In the genomic region with DNA sequence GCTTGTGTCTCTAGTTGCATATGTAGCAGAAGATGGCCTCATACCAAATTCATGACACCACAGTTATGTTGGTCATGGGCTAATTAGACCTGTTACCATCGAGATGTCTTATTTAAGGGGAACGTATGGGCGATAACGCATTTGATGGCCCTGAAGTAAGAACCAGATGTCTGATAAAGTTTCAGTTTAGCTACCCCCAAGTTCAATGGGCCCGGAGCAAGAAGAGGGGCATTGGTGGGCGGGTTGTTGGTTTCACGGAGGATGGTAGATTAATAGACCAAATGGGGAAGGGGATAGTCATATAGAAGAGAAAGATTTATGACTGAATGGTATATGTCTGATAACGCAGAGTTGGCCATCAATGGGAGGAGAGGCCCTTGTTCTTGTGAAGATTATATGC, we compare ENCODE assay signal across 8 mouse cellular contexts.
DNase-seq lines count a peak whose midpoint lies in the region; ATAC-seq and TF ChIP-seq lines count a peak whose summit lies in the region.
"Not testable (repeated sequence)": the region's sequence is repeated elsewhere in the genome, so short reads cannot be mapped to it uniquely, and the experiment has no call there.

No protein-coding gene starts in this region.

- H3K9ac ChIP-seq in embryonic facial prominence, embryonic 15.5 days; hindbrain, embryonic 14.5 days; kidney, postnatal 0 days (ENCODE audit: low read depth, low read length); liver, postnatal 0 days (replicated peaks); midbrain, embryonic 15.5 days; stomach, embryonic 16.5 days (ENCODE audit: low read length): not testable (repeated sequence)

- 88% methylated on average over 8 of the region's 8 CpGs for WGBS in embryonic facial prominence, embryonic 15.5 days
- 90% methylated on average over 8 of the region's 8 CpGs for WGBS in hindbrain, embryonic 14.5 days
- whole genome bisulfite sequencing in kidney, postnatal 0 days, result 85% methylated on average over 8 of the region's 8 CpGs
- WGBS in liver, postnatal 0 days (ENCODE audit: insufficient replicate concordance), result 69% methylated on average over 8 of the region's 8 CpGs
- WGBS in midbrain, embryonic 15.5 days, result 92% methylated on average over 8 of the region's 8 CpGs
- 86% methylated on average over 8 of the region's 8 CpGs for WGBS in stomach, embryonic 16.5 days

- H3K9me3 ChIP-seq in G1E (replicated peaks); embryonic facial prominence, embryonic 15.5 days (replicated peaks); hindbrain, embryonic 14.5 days (ENCODE audit: control insufficient read depth, low read length); kidney, postnatal 0 days (replicated peaks; ENCODE audit: low read length); liver, postnatal 0 days (ENCODE audit: low read length); midbrain, embryonic 15.5 days; stomach, embryonic 16.5 days (replicated peaks; ENCODE audit: control insufficient read depth, low read length): not testable (repeated sequence)

- H3K36me3 ChIP-seq in G1E (replicated peaks); embryonic facial prominence, embryonic 15.5 days; hindbrain, embryonic 14.5 days (replicated peaks; ENCODE audit: control insufficient read depth, insufficient read depth); kidney, postnatal 0 days (ENCODE audit: insufficient read depth, low read length); liver, postnatal 0 days (replicated peaks; ENCODE audit: insufficient read depth, low read length); midbrain, embryonic 15.5 days (replicated peaks); stomach, embryonic 16.5 days (ENCODE audit: control insufficient read depth, insufficient read depth, low read length): not testable (repeated sequence)

- ATAC-seq in G1E (ENCODE audit: extremely low read depth, insufficient number of reproducible peaks, low FRiP score, poor library complexity, severe bottlenecking), result peak; percentile 100
- ATAC-seq in embryonic facial prominence, embryonic 15.5 days (ENCODE audit: insufficient number of reproducible peaks, low FRiP score, low TSS enrichment, low read depth), result peak; percentile 100
- peak; percentile 100 for ATAC-seq in granulocyte monocyte progenitor cell, adult 5-6 weeks (replicated peaks; ENCODE audit: poor library complexity, severe bottlenecking)
- peak; percentile 100 for ATAC-seq in hindbrain, embryonic 14.5 days (ENCODE audit: low FRiP score)
- peak; percentile 100 for ATAC-seq in kidney, postnatal 0 days (replicated peaks; ENCODE audit: low FRiP score, low read depth)
- peak; percentile 100 for ATAC-seq in liver, postnatal 0 days
- ATAC-seq in midbrain, embryonic 15.5 days (replicated peaks), result peak; percentile 100
- peak; percentile 100 for ATAC-seq in stomach, embryonic 16.5 days (ENCODE audit: insufficient read depth, low FRiP score)

- not testable (repeated sequence) for H3K27me3 ChIP-seq in G1E (ENCODE audit: insufficient read depth, low read length); embryonic facial prominence, embryonic 15.5 days; hindbrain, embryonic 14.5 days (ENCODE audit: control insufficient read depth, insufficient read depth, low read length); kidney, postnatal 0 days (ENCODE audit: insufficient read depth, low read length); liver, postnatal 0 days (ENCODE audit: insufficient read depth, low read length); midbrain, embryonic 15.5 days (replicated peaks); stomach, embryonic 16.5 days (ENCODE audit: control insufficient read depth, insufficient read depth, low read length)

- H3K4me2 ChIP-seq in embryonic facial prominence, embryonic 15.5 days (replicated peaks); hindbrain, embryonic 14.5 days (replicated peaks); kidney, postnatal 0 days (ENCODE audit: low read length); liver, postnatal 0 days (ENCODE audit: low read depth, low read length); midbrain, embryonic 15.5 days; stomach, embryonic 16.5 days (ENCODE audit: low read depth, low read length): not testable (repeated sequence)

- not testable (repeated sequence) for TF ChIP-seq EP300 in liver, postnatal 0 days (IDR thresholded peaks at IDR 0.05; ENCODE audit: low read depth)

- not testable (repeated sequence) for TF ChIP-seq CTCF in G1E (IDR thresholded peaks at IDR 0.05; ENCODE audit: low read depth, low read length); kidney, postnatal 0 days (IDR thresholded peaks at IDR 0.05; ENCODE audit: low read depth); liver, postnatal 0 days (IDR thresholded peaks at IDR 0.05; ENCODE audit: low read depth)

- not testable (repeated sequence) for H3K27ac ChIP-seq in embryonic facial prominence, embryonic 15.5 days (replicated peaks); hindbrain, embryonic 14.5 days; kidney, postnatal 0 days; liver, postnatal 0 days (ENCODE audit: low read depth); midbrain, embryonic 15.5 days; stomach, embryonic 16.5 days (ENCODE audit: low read length)

- DNase-seq in G1E (ENCODE audit: low spot score); hindbrain, embryonic 14.5 days (ENCODE audit: low spot score); kidney, postnatal 0 days (ENCODE audit: low spot score); liver, postnatal 0 days: not testable (repeated sequence)

- H3K4me3 ChIP-seq in G1E (ENCODE audit: low read depth, low read length); embryonic facial prominence, embryonic 15.5 days (replicated peaks); hindbrain, embryonic 14.5 days (replicated peaks; ENCODE audit: low read length); kidney, postnatal 0 days (replicated peaks; ENCODE audit: low read depth, low read length); liver, postnatal 0 days (ENCODE audit: low read depth, low read length); midbrain, embryonic 15.5 days; stomach, embryonic 16.5 days (replicated peaks; ENCODE audit: low read length): not testable (repeated sequence)

- not testable (repeated sequence) for H3K4me1 ChIP-seq in G1E (ENCODE audit: insufficient read depth, low read depth, low read length); embryonic facial prominence, embryonic 15.5 days; hindbrain, embryonic 14.5 days (replicated peaks; ENCODE audit: control insufficient read depth, insufficient read depth, low read length); kidney, postnatal 0 days (replicated peaks; ENCODE audit: insufficient read depth, low read length); liver, postnatal 0 days (ENCODE audit: insufficient read depth); midbrain, embryonic 15.5 days; stomach, embryonic 16.5 days (ENCODE audit: control insufficient read depth, insufficient read depth, low read length)
